Mouse (Mus musculus) adrenal gland, adult 8-10 months (tissue): ENCODE data around the gene Siah3. TPM values are rescaled to one million over a fixed set of nuclear protein-coding genes. Genes with fewer than 3 reads are reported as not detected.

Source experiments
- DNase-seq: peaks from one replicate; pipeline ENCODE4 v3.0.0; 2022
- total RNA-seq, 4 experiments: library from RNA; stranded (reverse); gene quantifications; 2 replicates each; pipeline ENCODE4 v1.2.4; 2022

The Siah3 gene
- total RNA-seq, 4 experiments from 2014 or later = 0.07 to 0.25 (median 0.17) TPM

DNA sequence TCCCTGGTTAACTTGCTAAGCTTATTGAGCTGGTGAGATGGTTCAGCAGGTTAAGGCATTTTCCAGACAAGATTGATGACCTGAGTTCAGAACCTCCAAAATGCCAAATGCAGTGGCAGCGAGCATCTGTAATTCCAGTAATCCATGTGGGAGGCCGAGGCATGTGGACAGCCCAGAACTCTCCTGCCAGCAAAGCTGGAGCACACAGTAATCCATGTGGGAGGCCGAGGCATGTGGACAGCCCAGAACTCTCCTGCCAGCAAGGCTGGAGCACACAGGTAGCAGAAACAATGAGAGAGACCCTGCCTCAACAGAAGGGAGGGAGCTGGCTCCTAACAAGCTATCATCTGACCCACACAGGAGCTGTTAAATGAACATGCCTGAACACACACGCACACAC lies 13.2 kb downstream of the Siah3 start:
- no peak for DNase-seq

DNA sequence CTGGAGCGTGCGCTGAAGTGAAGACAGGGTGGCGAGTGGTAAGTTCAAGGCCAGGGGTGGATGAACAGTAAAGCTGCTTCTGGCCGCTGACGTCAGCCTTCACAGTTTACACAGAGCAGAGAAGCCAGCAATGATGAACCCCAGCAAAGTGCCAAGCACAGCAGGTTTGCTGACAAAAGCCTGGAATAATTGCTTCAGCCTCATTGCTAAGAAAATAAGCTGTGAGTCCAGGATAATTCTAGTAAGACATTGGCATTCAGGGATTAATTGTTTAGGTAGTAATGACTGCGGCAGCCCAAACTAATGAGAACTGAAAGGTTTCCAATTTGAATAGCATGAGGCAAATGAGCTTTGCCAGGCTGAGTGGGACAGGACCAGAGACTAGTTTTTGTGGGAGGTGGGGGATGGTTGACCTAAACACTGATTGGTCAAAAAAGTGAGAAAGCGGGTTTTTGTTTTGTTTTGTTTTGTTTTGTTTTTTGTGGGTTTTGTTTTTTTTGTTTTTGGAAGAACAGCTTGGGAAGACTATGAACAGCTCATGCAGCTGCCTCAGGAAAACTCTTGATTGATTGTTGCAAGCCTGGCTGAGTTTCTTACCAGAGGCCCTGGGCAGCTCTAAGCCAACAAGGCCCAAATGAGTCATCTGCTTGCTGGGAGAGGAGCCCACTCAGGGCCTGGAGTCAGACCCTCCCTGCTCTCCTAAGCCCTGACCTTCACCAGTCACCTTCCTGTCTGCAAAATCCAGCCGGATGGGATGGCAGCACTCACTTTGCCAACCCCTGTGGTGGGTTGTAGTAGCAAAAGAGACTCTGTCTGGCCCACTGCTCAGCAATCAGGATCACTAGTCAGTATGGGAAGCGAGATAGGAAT lies 17.5 kb downstream of the Siah3 start:
- DNase-seq = peak; percentile 70

DNA sequence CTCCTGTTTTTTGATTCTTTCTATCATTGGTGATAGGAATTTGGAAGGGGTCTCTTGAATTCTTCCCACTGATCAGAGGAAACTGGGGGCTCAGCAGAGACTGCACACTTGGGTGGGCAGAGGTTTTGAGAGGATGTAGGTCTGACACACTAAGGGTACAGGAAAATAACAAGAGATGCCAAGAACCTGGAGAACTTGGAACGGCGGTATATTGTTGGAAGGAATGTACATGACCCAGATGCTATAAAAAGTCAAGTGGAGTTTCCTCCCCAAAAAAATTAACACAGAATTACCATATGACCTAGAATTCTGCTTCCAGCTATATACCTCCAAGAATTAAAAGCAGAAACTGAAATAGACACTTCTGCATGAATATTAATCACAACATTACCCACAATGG lies 20.1 kb downstream of the Siah3 start:
- no peak for DNase-seq

DNA sequence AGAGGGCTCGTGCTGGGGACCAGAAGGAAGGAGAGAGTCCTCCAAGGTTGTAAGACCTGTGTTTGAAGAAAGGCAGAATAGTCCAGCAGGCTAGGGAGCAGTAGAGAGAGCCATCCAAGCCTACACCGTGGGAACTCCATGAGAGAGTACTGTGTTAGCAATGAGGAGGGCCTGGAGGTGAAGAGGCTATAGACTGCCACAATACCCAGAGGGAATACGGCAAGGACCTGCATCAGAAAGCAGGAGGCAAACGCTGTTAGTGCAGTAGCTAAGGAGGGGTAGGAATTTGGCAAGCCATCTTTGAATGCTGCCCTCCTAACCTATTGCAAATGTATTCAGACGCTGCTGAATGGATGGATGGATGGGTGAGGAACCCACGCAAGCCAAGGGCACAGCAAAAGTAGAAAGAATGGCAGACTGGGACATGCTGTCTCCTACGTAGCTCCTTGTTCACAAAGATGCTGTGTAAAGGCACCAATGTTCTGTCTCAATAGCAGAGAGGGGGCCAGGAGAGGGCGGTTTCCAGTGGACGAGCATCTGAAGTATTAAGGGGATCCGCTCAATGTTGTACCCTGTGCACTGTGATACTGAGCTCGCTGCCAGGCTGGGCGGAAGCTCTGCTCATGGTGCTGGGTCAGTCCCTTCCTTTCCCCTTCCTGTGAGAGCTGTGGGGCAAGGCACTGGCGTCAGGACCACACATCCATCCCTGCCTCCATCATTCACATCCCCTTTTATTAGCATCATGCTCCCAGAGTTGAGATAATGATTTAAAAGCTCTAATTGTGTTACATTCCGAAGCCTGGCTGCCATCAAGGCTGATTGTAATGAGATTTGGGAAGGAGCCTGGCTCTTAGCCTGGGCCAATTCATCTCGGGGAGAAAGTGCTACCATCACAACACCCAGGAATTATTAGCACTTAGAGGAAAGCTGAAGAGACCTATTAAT lies 26.7 kb downstream of the Siah3 start:
- no peak for DNase-seq

DNA sequence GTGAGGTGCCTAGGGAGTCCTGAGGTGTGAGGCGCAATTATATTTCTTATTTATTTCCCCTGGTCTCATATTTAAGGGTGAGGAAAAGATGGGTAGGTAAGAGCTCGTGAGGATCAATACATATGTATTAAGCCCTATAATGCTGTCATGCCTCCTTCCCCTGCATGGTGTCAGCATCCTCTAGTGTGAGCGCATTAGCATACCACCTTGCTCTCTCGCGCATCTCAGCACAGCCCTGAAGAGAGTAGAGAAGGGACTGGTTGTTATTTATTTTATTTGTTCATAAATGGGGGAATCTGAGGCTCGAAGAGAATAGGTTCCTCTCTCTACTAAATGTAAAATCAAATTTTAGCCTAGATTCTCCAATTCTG lies 27.4 kb downstream of the Siah3 start:
- DNase-seq = no peak

DNA sequence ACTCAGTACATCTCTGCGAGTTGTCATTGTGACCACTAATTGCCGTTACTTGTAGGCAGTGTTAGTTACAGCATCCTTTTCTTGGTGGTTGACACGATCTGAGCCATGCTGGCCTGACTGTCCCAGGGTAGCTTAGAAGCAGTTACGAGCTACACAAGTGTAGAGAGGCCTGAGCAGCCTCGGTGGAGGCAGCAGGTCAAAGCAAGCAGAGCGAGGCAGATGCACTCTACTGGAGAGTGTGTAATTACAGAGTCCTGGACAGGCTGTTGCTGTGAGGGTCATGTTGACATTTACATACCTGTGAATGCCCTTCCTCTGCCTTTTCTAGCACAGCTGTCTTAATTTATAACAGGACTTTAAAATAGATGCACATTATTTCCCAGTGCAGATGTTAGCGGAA lies 32.1 kb downstream of the Siah3 start:
- no peak for DNase-seq

DNA sequence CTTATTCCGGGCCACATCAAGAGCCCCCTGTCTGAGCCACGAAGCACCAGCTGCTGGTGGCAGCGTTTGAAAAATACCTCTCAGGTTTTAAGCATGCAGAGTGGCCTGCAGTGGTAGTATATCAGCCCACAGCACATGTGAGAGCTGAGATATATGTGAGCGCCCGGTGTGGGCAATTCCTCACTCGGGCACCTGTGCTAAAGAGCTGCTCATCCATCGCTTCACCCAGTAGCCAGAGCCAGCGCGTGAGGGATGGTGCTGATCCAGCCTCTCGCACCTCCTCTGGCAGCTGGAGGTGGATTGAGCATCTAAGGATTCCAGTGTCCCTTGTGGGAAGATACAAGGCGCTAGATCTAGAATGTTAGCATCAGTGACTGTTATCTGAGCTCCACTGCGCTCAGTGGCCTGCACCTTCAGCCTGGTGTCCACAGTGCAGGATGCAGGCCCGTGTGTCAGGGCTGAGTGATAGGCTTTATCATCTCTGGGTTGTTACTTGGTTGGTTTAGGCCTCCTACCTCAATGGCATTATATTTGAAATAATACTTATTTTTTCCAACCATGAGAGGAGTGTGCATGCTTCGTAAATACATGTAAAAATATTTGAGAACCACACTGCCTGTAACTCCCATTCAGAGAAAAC lies 37.9 kb downstream of the Siah3 start:
- no peak for DNase-seq

DNA sequence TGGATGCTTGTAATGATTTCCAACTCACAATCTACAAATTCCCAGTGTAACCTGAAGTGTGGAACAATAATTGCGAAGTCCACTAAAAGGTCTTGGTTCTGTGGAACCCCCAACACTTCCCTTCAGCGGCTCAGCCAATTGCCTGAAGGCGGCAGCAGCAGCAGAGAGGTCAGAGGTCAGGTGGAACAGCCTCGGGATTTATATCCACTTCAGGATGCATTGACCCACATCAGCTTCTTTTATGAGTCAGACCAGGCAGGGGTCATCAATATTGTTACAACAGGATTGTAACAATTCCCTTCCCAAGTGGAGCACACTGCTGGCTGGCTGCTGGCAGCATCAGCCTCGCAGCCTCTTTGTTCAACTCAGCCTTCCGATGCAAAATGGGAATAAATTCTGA lies 39.1 kb downstream of the Siah3 start:
- no peak for DNase-seq

DNA sequence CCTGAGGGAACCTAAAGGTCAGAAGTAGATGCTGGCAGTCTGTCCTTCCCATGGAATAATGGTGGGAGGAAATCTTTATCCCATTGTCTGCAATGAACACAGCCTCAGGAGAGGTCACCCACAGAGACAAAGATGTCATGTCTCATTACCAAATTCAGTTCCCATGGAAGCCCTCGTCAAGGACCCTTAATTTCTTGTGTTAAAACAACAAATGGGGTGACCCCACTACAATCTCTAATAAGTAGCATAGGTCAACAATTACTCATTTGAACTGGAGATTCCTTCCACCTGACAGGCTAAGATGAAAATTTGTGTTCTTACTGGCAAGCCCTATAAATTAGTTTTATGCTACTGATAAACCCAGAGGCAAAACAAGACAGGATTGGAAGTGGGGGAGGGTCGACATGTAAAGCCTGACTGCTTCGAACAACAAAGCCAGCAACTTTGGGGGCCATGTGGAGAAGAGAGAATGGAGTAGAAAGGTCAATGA lies 45.8 kb downstream of the Siah3 start:
- DNase-seq = no peak

DNA sequence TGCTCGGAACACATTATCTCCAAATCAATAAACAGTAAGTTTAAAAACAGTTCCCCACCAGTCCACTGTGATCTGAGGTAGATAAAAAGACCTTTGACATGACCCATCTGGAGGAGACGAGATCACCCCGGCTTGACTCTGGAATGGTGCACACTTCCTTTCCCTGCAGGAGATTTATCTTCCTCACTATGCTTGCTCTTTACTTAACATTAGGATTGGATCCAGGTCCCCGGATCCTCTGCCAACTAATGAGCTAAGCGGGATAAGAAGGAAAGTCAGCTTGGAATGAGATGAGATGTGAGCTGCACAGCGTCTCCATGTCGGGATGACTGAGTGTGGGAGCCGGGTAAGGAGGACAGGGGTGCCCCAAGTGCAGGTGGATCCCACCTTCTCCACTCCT lies 46.7 kb downstream of the Siah3 start:
- DNase-seq = peak; percentile 1

DNA sequence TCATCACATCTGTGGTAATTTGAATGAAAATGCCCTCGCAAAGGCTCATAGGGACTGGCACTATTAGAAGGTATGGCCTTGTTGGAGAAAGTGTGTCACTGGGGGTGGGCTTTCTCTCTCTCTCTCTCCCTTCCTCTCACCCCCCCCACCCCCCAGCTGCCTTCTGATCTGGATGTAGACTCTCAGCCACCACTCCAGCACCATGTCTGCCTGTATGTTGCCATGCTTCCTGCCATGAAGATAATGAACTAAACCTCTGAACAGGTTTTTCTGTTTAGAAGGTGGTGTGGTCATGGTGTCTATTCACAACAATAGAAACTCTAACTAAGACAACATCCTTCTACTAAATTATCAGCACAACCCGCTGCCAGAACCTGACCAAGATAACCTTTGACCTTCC lies 48.5 kb downstream of the Siah3 start:
- no peak for DNase-seq

DNA sequence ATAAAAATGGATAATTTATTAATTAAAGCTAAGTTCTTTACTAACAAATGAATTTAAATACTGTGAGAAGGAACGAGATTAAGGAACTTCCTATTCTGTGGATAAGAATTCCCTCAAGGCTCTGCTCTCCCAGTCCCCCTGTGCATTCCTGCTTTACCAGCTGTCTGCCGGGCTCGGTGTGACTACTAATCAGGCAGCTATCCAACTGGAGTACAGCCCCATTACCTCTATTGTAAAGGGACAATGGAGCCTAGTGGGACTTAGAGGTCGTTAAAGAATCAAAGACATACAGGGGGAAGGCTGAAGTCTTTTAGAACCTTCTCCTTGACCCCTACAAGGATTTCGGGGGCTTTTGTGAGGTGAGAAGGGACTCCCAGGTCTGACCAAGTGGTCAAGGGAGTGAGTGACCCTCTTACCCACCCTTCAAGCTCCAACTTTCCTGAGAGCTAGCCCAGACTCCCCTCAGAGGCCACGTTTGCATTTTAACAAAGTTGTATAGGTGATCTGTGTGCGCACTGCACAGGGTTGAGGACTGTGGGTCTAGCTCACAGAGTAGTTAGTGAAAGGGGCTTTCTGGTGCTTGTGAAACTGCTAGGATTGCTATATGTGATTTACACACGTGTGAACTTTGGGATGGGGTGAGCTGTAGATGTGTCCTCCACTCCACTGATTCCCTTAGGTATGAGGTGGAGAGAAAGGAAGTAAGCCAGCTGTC lies 49.5 kb downstream of the Siah3 start:
- DNase-seq = no peak

DNA sequence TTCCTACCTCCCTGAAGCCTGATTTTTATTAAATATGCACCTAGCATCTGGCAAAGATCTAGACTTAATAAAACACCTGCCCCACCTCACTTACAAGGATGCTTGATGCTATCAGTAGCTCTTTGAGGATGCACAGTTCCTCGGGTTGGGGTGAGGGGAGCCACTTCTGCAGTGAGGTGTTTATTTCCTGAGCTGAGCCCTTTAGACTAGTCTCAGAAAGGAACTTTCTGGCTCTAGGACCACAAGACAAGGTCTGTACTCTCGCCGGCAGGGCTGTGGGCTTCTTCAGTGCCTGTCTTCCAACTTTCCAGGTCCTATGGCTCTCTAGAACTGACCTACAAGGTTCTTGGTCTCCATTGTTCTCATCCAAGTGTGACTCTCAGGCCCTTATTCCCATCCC lies 50.5 kb downstream of the Siah3 start:
- no peak for DNase-seq

DNA sequence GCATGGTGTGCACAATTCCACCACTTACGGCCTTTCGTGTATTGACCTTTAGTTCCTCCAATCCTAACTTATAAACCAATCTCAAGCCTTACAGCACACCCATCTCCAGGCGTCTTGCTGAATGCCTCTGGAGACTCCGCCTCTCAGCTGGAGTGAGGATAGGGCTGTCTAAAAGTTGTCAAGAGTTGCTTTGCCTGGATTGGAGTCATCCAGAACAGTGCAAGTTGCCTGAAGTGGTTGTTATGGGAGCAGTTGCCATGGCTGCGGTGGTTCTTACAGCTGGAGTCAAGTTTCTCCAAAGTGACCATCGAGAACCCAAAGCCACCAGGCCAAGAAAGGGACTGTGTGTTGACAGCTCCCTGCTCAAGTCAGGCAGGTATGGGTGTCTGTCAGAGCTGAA lies 54.3 kb downstream of the Siah3 start:
- DNase-seq = no peak

DNA sequence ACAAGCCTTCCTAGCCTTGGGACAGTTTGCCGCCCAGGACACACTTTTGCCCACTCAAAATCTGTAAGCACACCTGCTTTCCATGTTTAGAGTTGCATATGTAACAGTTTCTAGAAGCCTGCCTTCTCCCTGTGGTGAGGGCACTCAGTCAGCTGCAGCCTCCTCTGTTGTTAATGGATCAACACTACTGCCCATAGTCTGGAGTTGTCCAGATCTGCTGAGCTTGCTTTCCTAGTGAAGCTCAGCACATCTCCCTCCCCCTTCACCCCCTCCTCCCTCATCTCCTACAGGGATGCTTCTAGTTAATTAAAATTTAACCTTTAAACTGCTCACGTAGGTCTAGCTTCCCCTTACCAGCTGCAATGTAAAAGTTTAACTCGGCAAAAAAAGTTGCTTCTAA lies 57.2 kb downstream of the Siah3 start:
- no peak for DNase-seq

DNA sequence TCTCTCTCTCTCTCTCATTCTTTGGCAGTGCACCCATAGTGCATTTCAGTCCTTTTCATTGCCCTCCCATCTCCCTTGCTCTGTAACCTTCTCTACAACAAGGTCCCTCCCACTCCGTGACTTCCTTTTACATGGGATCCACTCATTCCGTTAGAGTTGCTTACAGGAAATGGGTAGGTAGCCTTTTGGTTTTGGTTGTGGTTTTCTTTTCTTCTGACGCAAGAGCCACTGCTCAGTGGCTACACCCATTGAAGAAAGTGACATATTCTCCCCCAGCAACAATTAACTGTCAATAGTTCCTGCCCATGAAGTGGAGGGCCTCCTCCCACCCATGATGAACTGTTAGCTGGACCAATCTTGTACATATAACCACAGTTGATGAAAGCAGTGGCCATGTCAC lies 60.4 kb downstream of the Siah3 start:
- DNase-seq = no peak

DNA sequence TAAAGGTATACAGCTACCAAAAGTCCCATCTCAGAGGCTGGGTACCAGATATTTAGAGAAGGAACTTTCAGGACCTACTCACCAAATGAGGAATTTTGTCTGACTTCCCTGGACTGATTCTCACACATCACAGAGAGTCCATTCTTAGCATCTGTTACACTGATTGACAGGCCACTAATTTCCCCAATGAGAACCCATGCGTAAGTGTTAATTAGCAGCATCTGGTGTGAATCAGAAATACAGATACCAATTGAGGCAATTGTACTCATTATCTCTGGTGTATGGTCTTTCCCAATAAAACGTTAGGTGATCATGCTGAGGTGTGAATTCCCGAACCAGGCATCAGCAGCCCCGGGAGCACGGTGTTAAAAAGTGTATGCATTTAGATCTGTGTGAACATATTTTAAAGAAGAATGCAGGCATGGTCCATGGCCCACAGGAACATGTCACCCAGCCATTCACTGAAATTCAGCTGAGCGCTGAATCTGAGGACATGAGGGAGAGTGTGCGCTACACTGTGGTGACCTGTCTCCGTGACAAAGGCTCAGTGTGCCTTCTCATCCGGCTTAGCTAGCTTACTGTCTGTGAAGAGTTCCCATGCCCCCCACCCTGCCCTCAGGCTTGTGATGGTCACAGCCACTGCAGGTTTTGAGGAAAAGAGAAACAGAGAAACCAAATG lies 61.3 kb downstream of the Siah3 start:
- DNase-seq = no peak

DNA sequence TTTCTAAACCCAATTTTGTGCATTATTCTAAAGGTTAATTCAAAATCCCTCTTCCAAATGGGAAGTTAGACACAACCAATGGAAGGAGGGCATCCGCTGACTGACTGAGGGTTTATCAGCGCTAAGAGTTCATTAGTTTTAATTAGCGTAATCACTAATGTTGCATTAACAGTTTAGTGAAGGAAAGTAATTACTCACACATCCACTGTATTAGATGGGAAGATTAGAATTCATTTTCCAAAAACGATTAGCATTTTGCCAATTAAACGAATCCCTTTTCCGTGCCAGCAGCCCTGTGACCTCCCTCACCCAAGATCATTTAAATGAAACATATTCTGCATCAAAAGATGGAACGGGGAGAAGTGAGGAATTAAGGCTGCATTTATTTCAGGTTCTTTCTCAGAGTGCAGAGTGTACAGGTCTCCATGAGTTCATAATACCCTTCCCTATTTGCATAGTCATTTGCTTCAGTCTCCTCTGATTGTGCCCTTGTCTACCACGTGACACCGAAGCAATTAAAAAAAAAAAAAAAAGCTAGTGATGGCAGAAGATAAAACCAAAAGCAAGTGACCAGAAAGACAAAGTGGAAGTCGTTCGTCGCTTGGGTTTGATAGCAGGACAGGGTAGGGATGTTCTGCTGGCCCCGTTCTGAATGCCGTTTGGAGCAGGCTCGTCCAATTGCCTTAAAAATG lies 62.6 kb downstream of the Siah3 start:
- DNase-seq = no peak

DNA sequence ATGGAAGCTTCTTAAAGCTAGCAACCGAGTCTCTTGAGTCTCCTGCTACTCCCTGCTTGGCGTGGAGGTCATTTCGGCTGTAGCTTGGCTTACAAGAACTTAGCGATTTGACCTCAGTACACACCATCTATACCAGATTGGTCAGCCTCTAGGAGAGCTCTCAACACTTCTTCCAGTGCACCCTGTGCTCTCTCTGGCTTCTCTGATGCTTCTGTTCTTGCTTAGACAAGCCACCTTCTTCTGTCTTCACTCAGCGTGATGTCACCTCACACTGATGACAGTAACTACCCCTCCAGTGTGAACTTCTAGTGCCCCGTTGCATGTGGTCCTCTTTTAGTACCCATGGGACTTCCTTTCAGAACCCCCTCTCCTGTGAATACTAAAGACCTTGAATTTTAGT lies 63.1 kb downstream of the Siah3 start:
- DNase-seq = no peak

DNA sequence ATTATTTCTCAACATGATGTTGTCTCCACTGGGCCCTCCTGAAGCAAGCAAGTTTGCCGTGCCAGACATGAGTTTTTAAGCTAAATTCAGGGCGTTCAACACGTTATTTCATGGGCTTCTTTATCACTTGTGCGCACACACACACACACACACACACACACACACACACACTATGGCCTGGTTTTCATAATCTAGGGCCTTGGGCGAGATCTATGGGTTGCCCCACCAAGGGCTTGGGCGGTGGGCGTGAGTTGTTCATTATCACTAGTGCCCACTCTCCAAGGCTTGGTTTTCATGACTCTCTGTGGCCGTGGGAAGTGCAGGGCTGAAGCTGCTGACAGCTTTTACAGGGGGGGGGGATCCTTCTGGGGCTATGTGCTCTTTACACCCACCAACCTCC lies 63.9 kb downstream of the Siah3 start:
- no peak for DNase-seq

DNA sequence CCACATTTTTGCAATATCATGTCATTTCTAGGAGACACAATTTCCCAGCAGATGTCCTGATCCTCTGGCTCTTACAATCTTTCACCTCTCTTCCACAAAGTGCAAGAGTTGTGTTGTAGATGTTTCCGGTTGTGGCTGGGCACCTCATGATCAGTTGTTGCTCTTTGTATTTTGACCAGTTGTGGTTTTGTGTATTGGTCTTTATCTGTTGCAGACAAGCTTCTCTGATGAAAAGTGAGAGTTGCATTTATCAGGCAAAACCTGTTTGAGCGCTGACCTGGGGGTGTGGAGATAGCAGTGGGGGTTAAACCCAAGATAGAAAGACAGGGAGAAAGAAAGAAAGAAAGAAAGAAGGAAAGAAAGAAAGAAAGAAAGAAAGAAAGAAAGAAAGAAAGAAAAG lies 68.9 kb downstream of the Siah3 start:
- DNase-seq = no peak
